Mouse (Mus musculus): Measurements from ENCODE around the gene Itgb1bp2. TPM values are rescaled to one million over a fixed set of nuclear protein-coding genes. Genes with fewer than 3 reads are reported as not detected.

Itgb1bp2 gene
- total and polyA plus RNA-seq, 3 experiments, result 0.13 to 2.2 (median 1.5) TPM

GRCm38 (mm10) chrX:101428785-101429141, 20.1 kb upstream of the Itgb1bp2 start:
- DNase-seq (ENCODE audit: low spot score) (peak; percentile 8), ATAC-seq (ENCODE audit: extremely low read depth, insufficient number of reproducible peaks, low FRiP score, poor library complexity, severe bottlenecking) (no peak)
- Histone ChIP-seq H3K9me3 (replicated peaks) (no peaks in the 10 kb centered on the region), H3K4me1 (ENCODE audit: insufficient read depth, low read depth, low read length) (peaks cover 23% of the 10 kb centered on the region), H3K4me3 (ENCODE audit: low read depth, low read length) (peak overlapping the region; percentile 78; the same call in 1 of the 2 replicates), H3K36me3 (replicated peaks) (peaks cover 17% of the 10 kb centered on the region), H3K27me3 (ENCODE audit: insufficient read depth, low read length) (no peaks in the 10 kb centered on the region)
- TF ChIP-seq GATA2 (IDR thresholded peaks at IDR 0.05; ENCODE audit: borderline replicate concordance, low read depth, low read length), result no peak
- no peak for TF ChIP-seq POLR2AphosphoS5 (IDR thresholded peaks at IDR 0.05; ENCODE audit: insufficient replicate concordance, low read depth, low read length)
- no peak for TF ChIP-seq GATA1 (IDR thresholded peaks at IDR 0.05; ENCODE audit: borderline replicate concordance, low read length)
- TF ChIP-seq CTCF (IDR thresholded peaks at IDR 0.05; ENCODE audit: low read depth, low read length), result no peak
- TF ChIP-seq TAL1 (conservative IDR thresholded peaks at IDR 0.05; ENCODE audit: low read depth, low read length), result no peak

- ATAC-seq (ENCODE audit: extremely low read depth, insufficient number of reproducible peaks, low FRiP score, poor library complexity, severe bottlenecking), result peak; percentile 92
- no peaks in the 10 kb centered on the region for H3K27me3 ChIP-seq (ENCODE audit: insufficient read depth, low read length)
- no peak for TF ChIP-seq POLR2AphosphoS5 (IDR thresholded peaks at IDR 0.05; ENCODE audit: insufficient replicate concordance, low read depth, low read length)
- TF ChIP-seq CTCF (IDR thresholded peaks at IDR 0.05; ENCODE audit: low read depth, low read length), result no peak
- TF ChIP-seq GATA2 (IDR thresholded peaks at IDR 0.05; ENCODE audit: borderline replicate concordance, low read depth, low read length), result no peak
- TF ChIP-seq TAL1 (conservative IDR thresholded peaks at IDR 0.05; ENCODE audit: low read depth, low read length), result no peak
- no peak for TF ChIP-seq GATA1 (IDR thresholded peaks at IDR 0.05; ENCODE audit: borderline replicate concordance, low read length)
- peaks cover 23% of the 10 kb centered on the region for H3K4me1 ChIP-seq (ENCODE audit: insufficient read depth, low read depth, low read length)
- H3K36me3 ChIP-seq (replicated peaks), result peaks cover 20% of the 10 kb centered on the region
- DNase-seq (ENCODE audit: low spot score), result peak; percentile 82
- H3K4me3 ChIP-seq (ENCODE audit: low read depth, low read length), result peak within 1 kb of the TSS; percentile 78
- H3K9me3 ChIP-seq (replicated peaks), result no peaks in the 10 kb centered on the region
These were observed 19.5 kb upstream of the Itgb1bp2 start, which contains the start of gene Nono for GRCm38 (mm10) chrX:101429142-101429949. Gene Nono (plus strand): TSS chrX:101429318.

- DNase-seq (ENCODE audit: low spot score), result no peak
- no peak for ATAC-seq (ENCODE audit: extremely low read depth, insufficient number of reproducible peaks, low FRiP score, poor library complexity, severe bottlenecking)
These were observed 18.9 kb upstream of the Itgb1bp2 start for GRCm38 (mm10) chrX:101429976-101430375.

GRCm38 (mm10) chrX:101451147-101451546, 2.3 kb downstream of the Itgb1bp2 start:
- Histone ChIP-seq H3K4me1 (ENCODE audit: insufficient read depth, low read depth, low read length) (no peaks in the 10 kb centered on the region), H3K4me3 (ENCODE audit: low read depth, low read length) (no peak overlapping the region), H3K9me3 (replicated peaks) (no peaks in the 10 kb centered on the region), H3K27me3 (ENCODE audit: insufficient read depth, low read length) (no peaks in the 10 kb centered on the region), H3K36me3 (replicated peaks) (peaks cover 76% of the 10 kb centered on the region)
- TF ChIP-seq GATA1 (IDR thresholded peaks at IDR 0.05; ENCODE audit: borderline replicate concordance, low read length), result no peak
- TF ChIP-seq CTCF (IDR thresholded peaks at IDR 0.05; ENCODE audit: low read depth, low read length), result no peak
- no peak for TF ChIP-seq TAL1 (conservative IDR thresholded peaks at IDR 0.05; ENCODE audit: low read depth, low read length)
- TF ChIP-seq GATA2 (IDR thresholded peaks at IDR 0.05; ENCODE audit: borderline replicate concordance, low read depth, low read length), result no peak
- no peak for TF ChIP-seq POLR2AphosphoS5 (IDR thresholded peaks at IDR 0.05; ENCODE audit: insufficient replicate concordance, low read depth, low read length)
- DNase-seq (ENCODE audit: low spot score), result no peak
- no peak for ATAC-seq (ENCODE audit: extremely low read depth, insufficient number of reproducible peaks, low FRiP score, poor library complexity, severe bottlenecking)

More at GRCm38 (mm10) chrX:101429976-101430375, 18.9 kb upstream of the Itgb1bp2 start:
- peak overlapping the region; percentile 78 for H3K4me3 ChIP-seq (ENCODE audit: low read depth, low read length)
- H3K9me3 ChIP-seq (replicated peaks), result no peaks in the 10 kb centered on the region
- peaks cover 23% of the 10 kb centered on the region for H3K4me1 ChIP-seq (ENCODE audit: insufficient read depth, low read depth, low read length)
- no peaks in the 10 kb centered on the region for H3K27me3 ChIP-seq (ENCODE audit: insufficient read depth, low read length)
- H3K36me3 ChIP-seq (replicated peaks), result peaks cover 22% of the 10 kb centered on the region
- TF ChIP-seq TAL1 (conservative IDR thresholded peaks at IDR 0.05; ENCODE audit: low read depth, low read length) (no peak), POLR2AphosphoS5 (IDR thresholded peaks at IDR 0.05; ENCODE audit: insufficient replicate concordance, low read depth, low read length) (no peak), GATA2 (IDR thresholded peaks at IDR 0.05; ENCODE audit: borderline replicate concordance, low read depth, low read length) (no peak), GATA1 (IDR thresholded peaks at IDR 0.05; ENCODE audit: borderline replicate concordance, low read length) (no peak), CTCF (IDR thresholded peaks at IDR 0.05; ENCODE audit: low read depth, low read length) (no peak)

- Histone ChIP-seq H3K36me3 (replicated peaks) (peaks cover 72% of the 10 kb centered on the region), H3K4me3 (ENCODE audit: low read depth, low read length) (no peak overlapping the region), H3K4me1 (ENCODE audit: insufficient read depth, low read depth, low read length) (no peaks in the 10 kb centered on the region), H3K9me3 (replicated peaks) (no peaks in the 10 kb centered on the region), H3K27me3 (ENCODE audit: insufficient read depth, low read length) (no peaks in the 10 kb centered on the region)
- DNase-seq (ENCODE audit: low spot score), result no peak
- TF ChIP-seq GATA2 (IDR thresholded peaks at IDR 0.05; ENCODE audit: borderline replicate concordance, low read depth, low read length) (no peak), TAL1 (conservative IDR thresholded peaks at IDR 0.05; ENCODE audit: low read depth, low read length) (no peak), GATA1 (IDR thresholded peaks at IDR 0.05; ENCODE audit: borderline replicate concordance, low read length) (no peak), POLR2AphosphoS5 (IDR thresholded peaks at IDR 0.05; ENCODE audit: insufficient replicate concordance, low read depth, low read length) (no peak), CTCF (IDR thresholded peaks at IDR 0.05; ENCODE audit: low read depth, low read length) (no peak)
- ATAC-seq (ENCODE audit: extremely low read depth, insufficient number of reproducible peaks, low FRiP score, poor library complexity, severe bottlenecking), result no peak
These were observed 2.7 kb downstream of the Itgb1bp2 start for GRCm38 (mm10) chrX:101451591-101451990.

GRCm38 (mm10) chrX:101472202-101472601, 23.3 kb downstream of the Itgb1bp2 start:
- Histone ChIP-seq H3K27me3 (ENCODE audit: insufficient read depth, low read length) (no peaks in the 10 kb centered on the region), H3K36me3 (replicated peaks) (peaks cover 46% of the 10 kb centered on the region), H3K4me3 (ENCODE audit: low read depth, low read length) (no peak overlapping the region), H3K9me3 (replicated peaks) (no peaks in the 10 kb centered on the region), H3K4me1 (ENCODE audit: insufficient read depth, low read depth, low read length) (no peaks in the 10 kb centered on the region; the same call in 1 of the 2 replicates)
- DNase-seq (ENCODE audit: low spot score), result no peak
- no peak for ATAC-seq (ENCODE audit: extremely low read depth, insufficient number of reproducible peaks, low FRiP score, poor library complexity, severe bottlenecking)
- no peak for TF ChIP-seq TAL1 (conservative IDR thresholded peaks at IDR 0.05; ENCODE audit: low read depth, low read length)
- no peak for TF ChIP-seq CTCF (IDR thresholded peaks at IDR 0.05; ENCODE audit: low read depth, low read length)
- no peak for TF ChIP-seq GATA1 (IDR thresholded peaks at IDR 0.05; ENCODE audit: borderline replicate concordance, low read length)
- no peak for TF ChIP-seq POLR2AphosphoS5 (IDR thresholded peaks at IDR 0.05; ENCODE audit: insufficient replicate concordance, low read depth, low read length)

Data from G1E (cell line).